Mouse (Mus musculus): ENCODE results near the gene Fam50b. TPM values are rescaled to one million over a fixed set of nuclear protein-coding genes. Genes with fewer than 3 reads are reported as not detected.

Gene Fam50b
- polyA plus RNA-seq, 1 experiment from 2014 or later: not detected

DNA sequence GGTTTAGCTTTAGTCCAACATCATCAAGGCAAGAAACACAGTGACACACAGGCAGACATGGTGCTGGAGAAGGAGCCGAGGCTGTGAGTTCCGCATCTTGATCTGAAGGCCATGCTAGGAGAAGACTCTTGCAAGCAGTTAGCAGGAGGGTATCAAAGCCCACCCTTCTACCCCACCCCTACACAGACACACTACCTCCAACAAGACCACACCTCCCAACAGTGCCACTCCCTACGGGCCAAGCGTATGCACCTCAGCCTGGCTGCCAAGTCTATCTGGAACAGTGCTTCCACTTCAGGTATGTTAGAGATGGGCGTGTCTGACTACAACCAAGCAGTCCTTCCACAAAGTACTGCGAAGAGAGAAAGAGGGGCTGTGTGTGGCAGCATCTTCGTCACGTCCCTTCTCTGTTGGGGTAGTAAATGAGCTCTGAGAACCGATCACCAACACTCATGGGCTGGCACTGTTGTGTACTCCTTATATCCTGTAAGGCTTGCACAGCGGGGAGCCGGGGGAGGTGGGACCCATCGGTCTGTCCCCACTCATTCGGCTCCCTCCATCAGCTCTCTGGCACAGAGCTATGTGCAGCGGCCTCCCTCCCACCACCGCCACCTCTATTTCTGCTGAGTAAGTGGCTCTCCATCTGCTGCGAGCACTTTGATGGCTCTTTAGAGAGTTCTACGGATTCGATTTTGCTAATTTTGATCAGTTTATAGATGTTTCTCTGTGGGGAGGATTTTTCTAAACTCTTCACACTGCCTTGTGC, 33.1 kb downstream of the Fam50b start:
- no peak overlapping the region for H3K9ac ChIP-seq
- H3K4me1 ChIP-seq (replicated peaks): no peaks in the 10 kb centered on the region
- H3K27ac ChIP-seq: no peak overlapping the region
- no peaks in the 10 kb centered on the region for H3K36me3 ChIP-seq
- 78% methylated on average over 18 of the region's 18 CpGs for WGBS
- no peak overlapping the region for H3K4me2 ChIP-seq
- H3K4me3 ChIP-seq: no peak overlapping the region
- 0 out of 2 replicates have a peak, but pooled peaks have one; percentile 27 for ATAC-seq (replicated peaks; ENCODE audit: insufficient number of reproducible peaks, insufficient read depth, low FRiP score, low read depth)
- H3K9me3 ChIP-seq (replicated peaks): no peaks in the 10 kb centered on the region
- no peaks in the 10 kb centered on the region for H3K27me3 ChIP-seq

DNA sequence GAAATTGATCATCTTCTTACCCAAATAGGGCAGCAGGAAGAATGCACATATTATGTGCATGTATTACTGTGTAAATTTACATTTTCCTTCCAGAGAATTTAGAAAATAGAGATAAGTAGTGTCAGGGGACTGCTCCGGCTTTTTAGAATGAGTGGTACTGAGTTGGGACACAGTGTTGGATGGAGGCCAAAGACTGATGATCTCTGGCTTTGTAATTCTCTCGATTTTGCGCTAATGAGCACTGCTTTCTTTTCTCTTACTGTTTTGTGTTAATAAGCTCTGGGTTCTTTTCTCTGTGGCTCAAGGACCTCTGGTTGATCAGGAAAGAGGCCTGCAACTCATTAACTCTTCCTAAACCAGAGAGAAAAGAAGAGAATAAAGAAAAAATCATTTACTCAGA, 42.1 kb downstream of the Fam50b start:
- no peak overlapping the region for H3K9ac ChIP-seq
- WGBS: 42% methylated on average over 3 of the region's 3 CpGs

GRCm38 (mm10) chr13:34780856-34781610, 46.4 kb downstream of the Fam50b start:
- Histone ChIP-seq H3K9me3 (replicated peaks) (no peaks in the 10 kb centered on the region), H3K9ac (no peak overlapping the region), H3K36me3 (no peaks in the 10 kb centered on the region), H3K27ac (peak overlapping the region; percentile 57), H3K4me3 (no peak overlapping the region), H3K4me2 (no peak overlapping the region), H3K4me1 (replicated peaks) (peaks cover 12% of the 10 kb centered on the region; the same call in 1 of the 2 replicates), H3K27me3 (no peaks in the 10 kb centered on the region)
- ATAC-seq (replicated peaks; ENCODE audit: insufficient number of reproducible peaks, insufficient read depth, low FRiP score, low read depth): no peak
- WGBS: 46% methylated on average over 7 of the region's 7 CpGs

More for the DNA sequence above, 42.1 kb downstream of the Fam50b start:
- Histone ChIP-seq H3K9me3 (replicated peaks) (no peaks in the 10 kb centered on the region), H3K27ac (no peak overlapping the region), H3K36me3 (no peaks in the 10 kb centered on the region), H3K27me3 (no peaks in the 10 kb centered on the region), H3K4me2 (no peak overlapping the region), H3K4me1 (replicated peaks) (peaks cover 6% of the 10 kb centered on the region; the same call in 1 of the 2 replicates), H3K4me3 (no peak overlapping the region)
- no peak for ATAC-seq (replicated peaks; ENCODE audit: insufficient number of reproducible peaks, insufficient read depth, low FRiP score, low read depth)

DNA sequence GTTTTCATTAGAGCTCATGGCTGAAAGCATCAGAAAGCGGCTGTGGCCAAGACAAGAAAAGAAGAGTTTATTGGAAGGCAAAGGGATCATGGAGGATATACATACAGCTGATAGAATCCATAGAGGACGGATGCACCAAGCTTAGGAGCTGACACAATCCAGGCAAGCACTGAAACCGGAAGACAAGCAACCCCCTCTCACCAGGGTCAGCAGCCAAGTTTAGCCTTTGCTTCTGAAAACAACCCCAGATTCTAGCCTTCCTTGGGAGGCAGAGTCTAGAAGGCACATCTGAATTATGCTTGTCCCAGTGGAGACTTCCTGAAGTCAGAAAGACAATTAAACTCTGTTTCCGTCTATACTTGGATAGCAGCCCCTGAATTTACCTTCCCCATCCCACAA, 47.0 kb downstream of the Fam50b start:
- WGBS: 52% methylated on average over 4 of the region's 4 CpGs
- no peak overlapping the region for H3K4me2 ChIP-seq

GRCm38 (mm10) chr13:34784818-34785217, 50.2 kb downstream of the Fam50b start:
- peaks cover 23% of the 10 kb centered on the region for H3K4me1 ChIP-seq (replicated peaks)
- H3K27ac ChIP-seq: no peak overlapping the region
- H3K9ac ChIP-seq: no peak overlapping the region
- H3K27me3 ChIP-seq: no peaks in the 10 kb centered on the region
- ATAC-seq (replicated peaks; ENCODE audit: insufficient number of reproducible peaks, insufficient read depth, low FRiP score, low read depth): no peak
- H3K4me3 ChIP-seq: no peak overlapping the region
- no peak overlapping the region for H3K4me2 ChIP-seq
- H3K36me3 ChIP-seq: no peaks in the 10 kb centered on the region
- 61% methylated on average over 8 of the region's 8 CpGs for WGBS
- H3K9me3 ChIP-seq (replicated peaks): no peaks in the 10 kb centered on the region

More for the DNA sequence above, 47.0 kb downstream of the Fam50b start:
- no peaks in the 10 kb centered on the region for H3K27me3 ChIP-seq
- peak overlapping the region; percentile 57 for H3K27ac ChIP-seq
- H3K4me3 ChIP-seq: no peak overlapping the region
- H3K9me3 ChIP-seq (replicated peaks): no peaks in the 10 kb centered on the region
- H3K36me3 ChIP-seq: no peaks in the 10 kb centered on the region
- peaks cover 12% of the 10 kb centered on the region; the same call in 1 of the 2 replicates for H3K4me1 ChIP-seq (replicated peaks)
- ATAC-seq (replicated peaks; ENCODE audit: insufficient number of reproducible peaks, insufficient read depth, low FRiP score, low read depth): 0 out of 2 replicates have a peak, but pooled peaks have one; percentile 35
- no peak overlapping the region for H3K9ac ChIP-seq

GRCm38 (mm10) chr13:34786634-34787033, 52.0 kb downstream of the Fam50b start:
- Histone ChIP-seq H3K9me3 (replicated peaks) (no peaks in the 10 kb centered on the region), H3K36me3 (no peaks in the 10 kb centered on the region)
- WGBS: 75% methylated on average over 5 of the region's 5 CpGs

DNA sequence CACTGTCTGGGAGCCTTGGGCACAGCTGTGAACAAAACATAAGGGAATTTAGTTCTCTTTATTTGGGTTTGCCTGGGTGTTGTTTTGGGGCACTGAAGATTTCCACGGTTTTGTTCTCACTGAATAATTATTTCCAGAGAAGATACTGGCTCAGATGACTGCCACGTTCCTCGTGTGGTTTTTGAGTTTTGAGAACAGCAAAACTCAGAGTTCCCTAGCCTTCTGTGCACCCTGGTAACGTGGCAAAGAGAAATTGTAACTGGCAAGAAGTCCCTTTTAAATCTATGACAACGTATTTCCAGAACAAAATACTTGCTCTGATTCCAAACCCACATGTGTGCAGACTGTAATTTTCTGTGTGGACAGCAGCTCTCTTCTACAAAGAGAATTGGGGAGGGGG, 52.9 kb downstream of the Fam50b start:
- Histone ChIP-seq H3K36me3 (no peaks in the 10 kb centered on the region), H3K27me3 (no peaks in the 10 kb centered on the region), H3K9me3 (replicated peaks) (no peaks in the 10 kb centered on the region), H3K4me2 (no peak overlapping the region), H3K4me1 (replicated peaks) (peaks cover 11% of the 10 kb centered on the region), H3K9ac (no peak overlapping the region), H3K27ac (no peak overlapping the region), H3K4me3 (no peak overlapping the region)
- ATAC-seq (replicated peaks; ENCODE audit: insufficient number of reproducible peaks, insufficient read depth, low FRiP score, low read depth): no peak
- 65% methylated on average over 5 of the region's 5 CpGs for WGBS

More at GRCm38 (mm10) chr13:34786634-34787033, 52.0 kb downstream of the Fam50b start:
- H3K27ac ChIP-seq: no peak overlapping the region
- H3K9ac ChIP-seq: no peak overlapping the region
- no peaks in the 10 kb centered on the region for H3K27me3 ChIP-seq
- ATAC-seq (replicated peaks; ENCODE audit: insufficient number of reproducible peaks, insufficient read depth, low FRiP score, low read depth): no peak
- no peak overlapping the region for H3K4me2 ChIP-seq
- H3K4me1 ChIP-seq (replicated peaks): peaks cover 17% of the 10 kb centered on the region
- no peak overlapping the region for H3K4me3 ChIP-seq

GRCm38 (mm10) chr13:34789176-34789818, 54.6 kb downstream of the Fam50b start:
- Histone ChIP-seq H3K4me1 (replicated peaks) (peaks cover 11% of the 10 kb centered on the region), H3K27me3 (no peaks in the 10 kb centered on the region), H3K27ac (peak overlapping the region; percentile 70), H3K36me3 (no peaks in the 10 kb centered on the region), H3K9me3 (replicated peaks) (no peaks in the 10 kb centered on the region), H3K4me2 (no peak overlapping the region), H3K9ac (no peak overlapping the region), H3K4me3 (no peak overlapping the region)
- peak; percentile 50; the same call in 1 of the 2 replicates for ATAC-seq (replicated peaks; ENCODE audit: insufficient number of reproducible peaks, insufficient read depth, low FRiP score, low read depth)
- WGBS: 49% methylated on average over 3 of the region's 3 CpGs

GRCm38 (mm10) chr13:34793066-34793465, 58.4 kb downstream of the Fam50b start:
- H3K4me1 ChIP-seq (replicated peaks): peaks cover 11% of the 10 kb centered on the region
- no peak overlapping the region for H3K27ac ChIP-seq
- no peak for ATAC-seq (replicated peaks; ENCODE audit: insufficient number of reproducible peaks, insufficient read depth, low FRiP score, low read depth)
- H3K36me3 ChIP-seq: no peaks in the 10 kb centered on the region
- no peak overlapping the region for H3K4me3 ChIP-seq
- no peaks in the 10 kb centered on the region for H3K27me3 ChIP-seq
- no peak overlapping the region for H3K4me2 ChIP-seq
- 43% methylated on average over 7 of the region's 7 CpGs for WGBS
- H3K9ac ChIP-seq: no peak overlapping the region
- H3K9me3 ChIP-seq (replicated peaks): no peaks in the 10 kb centered on the region

DNA sequence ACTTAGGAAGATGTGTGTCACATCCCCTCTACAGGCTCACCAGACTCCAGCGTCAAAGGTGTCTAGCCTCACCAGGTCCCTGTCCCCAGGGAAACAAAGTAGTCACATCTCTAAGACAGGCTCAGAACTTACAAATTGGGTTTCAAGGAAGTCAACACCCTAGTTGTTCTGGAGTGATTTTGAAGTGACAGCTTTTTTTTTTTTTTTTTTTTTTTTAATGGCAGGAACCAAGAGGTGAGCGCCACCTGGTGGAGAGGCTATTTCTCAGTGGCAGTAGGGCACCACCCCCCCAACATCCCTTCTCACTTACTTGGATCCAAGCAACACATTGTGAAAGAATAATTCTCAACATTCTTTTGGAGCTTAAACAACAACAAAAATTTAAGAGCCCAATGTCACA, 59.2 kb downstream of the Fam50b start:
- H3K4me2 ChIP-seq: no peak overlapping the region
- no peak overlapping the region for H3K9ac ChIP-seq
- no peak overlapping the region for H3K27ac ChIP-seq
- no peaks in the 10 kb centered on the region for H3K27me3 ChIP-seq
- H3K4me3 ChIP-seq: no peak overlapping the region
- ATAC-seq (replicated peaks; ENCODE audit: insufficient number of reproducible peaks, insufficient read depth, low FRiP score, low read depth): no peak
- peaks cover 9% of the 10 kb centered on the region for H3K4me1 ChIP-seq (replicated peaks)
- WGBS: 36% methylated on average over 2 of the region's 2 CpGs
- no peaks in the 10 kb centered on the region for H3K36me3 ChIP-seq
- no peaks in the 10 kb centered on the region for H3K9me3 ChIP-seq (replicated peaks)

DNA sequence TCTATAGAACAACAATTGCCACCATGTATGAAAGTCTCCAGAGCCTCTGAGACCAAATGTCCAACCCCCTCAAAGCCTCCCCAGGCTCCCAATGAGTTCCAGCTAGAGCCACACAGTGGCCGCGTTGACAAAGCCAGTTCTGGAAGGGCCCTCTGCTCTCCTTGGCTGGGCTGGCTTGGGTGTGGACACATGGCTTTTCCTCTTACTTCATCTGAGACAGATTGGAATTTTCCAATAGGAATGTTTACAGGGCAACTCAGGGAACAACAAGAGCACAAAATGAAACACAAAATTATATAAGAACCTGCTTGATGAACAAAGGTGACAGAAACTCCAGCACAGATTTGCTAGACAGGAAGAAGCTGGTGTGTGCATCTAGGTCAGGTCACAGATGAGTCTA, 59.8 kb downstream of the Fam50b start:
- no peak overlapping the region for H3K4me2 ChIP-seq

More for the DNA sequence above, 59.8 kb downstream of the Fam50b start:
- H3K4me3 ChIP-seq: no peak overlapping the region
- H3K27ac ChIP-seq: no peak overlapping the region
- no peak overlapping the region for H3K9ac ChIP-seq
- WGBS: 57% methylated on average over 2 of the region's 2 CpGs
- H3K9me3 ChIP-seq (replicated peaks): no peaks in the 10 kb centered on the region
- no peaks in the 10 kb centered on the region for H3K27me3 ChIP-seq
- ATAC-seq (replicated peaks; ENCODE audit: insufficient number of reproducible peaks, insufficient read depth, low FRiP score, low read depth): no peak
- H3K4me1 ChIP-seq (replicated peaks): peaks cover 3% of the 10 kb centered on the region
- no peaks in the 10 kb centered on the region for H3K36me3 ChIP-seq
